Mouse (Mus musculus): ENCODE results near the gene Fat4.

DNA sequence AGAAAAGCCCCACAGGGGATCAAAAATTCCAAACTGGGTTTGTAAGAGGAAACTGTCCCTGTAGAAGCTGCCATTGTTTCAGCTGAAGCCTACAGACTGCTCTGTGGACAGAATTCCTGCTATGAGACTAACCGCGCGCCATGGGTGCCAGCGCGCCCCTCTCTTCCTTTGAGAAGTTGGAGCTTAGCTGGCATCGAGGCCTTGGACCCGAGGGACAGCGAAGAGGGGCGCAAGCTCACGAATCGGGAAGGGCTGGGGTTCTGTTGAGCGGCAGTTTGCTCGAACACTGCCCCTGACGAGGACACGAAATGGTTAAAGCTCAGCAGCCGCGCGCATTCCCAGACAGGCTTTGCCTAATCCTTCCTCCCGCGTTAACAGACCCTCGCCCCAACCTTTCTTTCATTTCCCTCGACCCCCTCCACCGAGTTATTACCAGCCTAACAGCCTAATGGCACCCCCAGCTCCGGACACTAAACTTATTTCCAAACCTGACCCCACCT, 1.8 kb upstream of the Fat4 start:
- TF ChIP-seq CTCF (IDR thresholded peaks at IDR 0.05) (no peak), EP300 (IDR thresholded peaks at IDR 0.05) (no peak)
